Mouse (Mus musculus) lung, embryonic 16.5 days (tissue): ENCODE data around the gene Rnf169. TPM values are rescaled to one million over a fixed set of nuclear protein-coding genes. Genes with fewer than 3 reads are reported as not detected.

Experiments used
- ATAC-seq: fragments of 200-750 bp; cut with Nextera tagmentation; 2 replicates; pipeline ENCODE4 v1.8.0; 2017; ENCODE audit warnings: low read depth, mild to moderate bottlenecking, moderate library complexity
- H3K27ac ChIP-seq: fragments of 300-500 bp; sonication (generic); 2 replicates; pipeline ENCODE4 v1.5.1; 2014; ENCODE audit warnings: mild to moderate bottlenecking, control low read depth, low read length
- H3K27me3 ChIP-seq: fragments of 300-500 bp; sonication (generic); 2 replicates; pipeline ENCODE4 v1.6.1; 2014; ENCODE audit warnings: low read depth, low read length, mixed read lengths; ENCODE audit not compliant: control insufficient read depth, insufficient read depth
- H3K36me3 ChIP-seq: fragments of 300-500 bp; sonication (generic); 2 replicates; pipeline ENCODE4 v1.6.1; 2014; ENCODE audit warnings: low read length; ENCODE audit not compliant: control insufficient read depth, insufficient read depth
- H3K4me1 ChIP-seq: fragments of 300-500 bp; sonication (generic); replicated peaks from 2 replicates; pipeline ENCODE4 v1.6.1; 2014; ENCODE audit warnings: low read length, mixed read lengths; ENCODE audit not compliant: control insufficient read depth, insufficient read depth
- H3K4me2 ChIP-seq: fragments of 300-500 bp; sonication (generic); 2 replicates; pipeline ENCODE4 v1.6.1; 2014; ENCODE audit warnings: low read depth, low read length, control low read depth
- H3K4me3 ChIP-seq: fragments of 300-500 bp; sonication (generic); 2 replicates; pipeline ENCODE4 v1.5.1; 2014; ENCODE audit warnings: mild to moderate bottlenecking, low read length, control low read depth
- H3K9ac ChIP-seq: fragments of 300-500 bp; sonication (generic); 2 replicates; pipeline ENCODE4 v1.6.1; 2014; ENCODE audit warnings: low read length, control low read depth
- H3K9me3 ChIP-seq: fragments of 300-500 bp; sonication (generic); 2 replicates; pipeline ENCODE4 v1.6.1; 2016; ENCODE audit warnings: low read length; ENCODE audit not compliant: control insufficient read depth
- WGBS: fragments of 180-500 bp; shearing (Covaris S2); extraction: QIAGEN DNeasy Blood & Tissue Kit; methylation state at CpG from one replicate; pipeline ENCODE4 v1.1.7; 2014; 5-methylcytosine and 5-hydroxymethylcytosine counted together
- polyA plus RNA-seq: library from polyadenylated mRNA; unstranded; fragments of >200 nt; fragmentation: Nextera tagmentation; extraction: Ambion mirVana; gene quantifications from 2 replicates; pipeline ENCODE4 v1.2.1, GENCODE M21; 2015

Gene Rnf169
- polyA plus RNA-seq, 1 experiment from 2014 or later: 4.4 TPM

DNA sequence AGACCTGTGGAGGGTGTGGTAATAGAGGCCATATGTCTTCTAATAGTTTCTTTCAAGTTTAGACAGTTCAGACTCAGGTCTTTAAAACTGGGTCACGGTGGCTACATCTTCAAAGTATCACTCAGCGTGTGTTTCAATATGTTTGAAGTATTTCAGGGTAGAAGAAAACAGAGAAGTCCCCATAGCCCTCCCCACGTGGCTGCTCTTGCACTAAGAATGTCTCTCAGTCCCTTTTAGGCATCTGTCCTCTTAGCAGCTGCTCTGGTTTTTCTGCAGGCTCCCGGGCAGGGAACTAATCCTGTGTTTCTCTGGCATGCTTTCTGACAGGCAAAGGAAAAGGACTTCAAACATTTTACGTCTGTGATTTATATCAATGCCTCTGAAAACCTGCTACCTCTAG, 104.4 kb downstream of the Rnf169 start:
- H3K27ac ChIP-seq: no peak overlapping the region
- H3K9me3 ChIP-seq: no peaks in the 10 kb centered on the region
- no peak overlapping the region for H3K4me3 ChIP-seq
- no peak for ATAC-seq
- WGBS: 35% methylated on average over 5 of the region's 5 CpGs
- H3K4me1 ChIP-seq: no peaks in the 10 kb centered on the region
- no peaks in the 10 kb centered on the region; the same call in 1 of the 2 replicates for H3K27me3 ChIP-seq
- H3K9ac ChIP-seq: no peak overlapping the region
- no peak overlapping the region for H3K4me2 ChIP-seq
- no peaks in the 10 kb centered on the region for H3K36me3 ChIP-seq

DNA sequence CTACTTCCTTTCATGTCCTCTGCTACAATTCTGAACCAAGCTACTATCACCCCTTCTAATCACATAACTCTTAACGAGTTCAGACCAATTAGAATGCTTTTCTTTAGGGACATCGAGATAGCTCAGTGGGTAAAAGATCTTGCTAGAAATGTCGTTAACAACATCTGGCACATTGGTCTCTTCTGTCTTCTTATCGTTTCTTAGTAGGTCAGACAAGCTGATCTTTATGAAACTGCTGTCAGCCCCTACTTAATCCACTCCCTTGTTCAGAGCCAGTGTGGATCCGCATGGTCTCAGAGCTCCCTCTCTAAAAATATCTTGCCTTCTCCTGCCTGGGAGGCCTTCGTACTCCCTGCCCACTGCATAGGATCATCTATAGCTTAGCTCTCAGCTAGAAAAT, 106.3 kb downstream of the Rnf169 start:
- Histone ChIP-seq H3K27ac (no peak overlapping the region), H3K9ac (no peak overlapping the region), H3K9me3 (no peaks in the 10 kb centered on the region), H3K27me3 (no peaks in the 10 kb centered on the region; the same call in 1 of the 2 replicates), H3K4me3 (no peak overlapping the region), H3K36me3 (no peaks in the 10 kb centered on the region), H3K4me2 (no peak overlapping the region), H3K4me1 (no peaks in the 10 kb centered on the region)
- WGBS: 72% methylated on average over 6 of the region's 6 CpGs
- no peak for ATAC-seq

Other genes with a start within 250 kb of the Rnf169 start
- not detected in 2 replicates for gene Olfr521, start 216.9 kb downstream of the Rnf169 start, polyA plus RNA-seq
- gene Neu3, start 152.0 kb downstream of the Rnf169 start, polyA plus RNA-seq: 6.8 and 9.0 TPM in 2 replicates
- 0.28 and 0.54 TPM in 2 replicates for gene Xrra1, start 121.3 kb downstream of the Rnf169 start, polyA plus RNA-seq
- 397 and 399 TPM in 2 replicates for gene Spcs2, start 117.0 kb downstream of the Rnf169 start, polyA plus RNA-seq
- gene Chrdl2, start 25.7 kb upstream of the Rnf169 start, polyA plus RNA-seq: 0.35 TPM in 1 of 2 replicates, not detected in the other
- gene Pold3, start 141.1 kb upstream of the Rnf169 start, polyA plus RNA-seq: 57.0 and 58.7 TPM in 2 replicates
- 12.8 and 13.8 TPM in 2 replicates for gene Lipt2, start 178.8 kb upstream of the Rnf169 start, polyA plus RNA-seq
- gene Kcne3, start 196.1 kb upstream of the Rnf169 start, polyA plus RNA-seq: 2.4 and 3.0 TPM in 2 replicates
- gene Pgm2l1, start 246.9 kb upstream of the Rnf169 start, polyA plus RNA-seq: 2.0 and 2.3 TPM in 2 replicates